ENCODE assay signal across 8 mouse cellular contexts in genomic region chr1:161034435-161035280, GRCm38 (mm10). TPM values are rescaled to one million over a fixed set of nuclear protein-coding genes. Genes with fewer than 3 reads are reported as not detected.
DNase-seq lines count a peak whose midpoint lies in the region; ATAC-seq and TF ChIP-seq lines count a peak whose summit lies in the region.

Gene Zbtb37, minus strand, starts transcription at chr1:161034849.

- H3K4me3 ChIP-seq in ES-E14 (ENCODE audit: insufficient read depth in 1 of 2, low read depth in 1 of 2, low read length in 2 of 2, poor library complexity in 1 of 2, severe bottlenecking in 1 of 2): peak within 1 kb of the TSS; percentile 67 to 98
- H3K4me3 ChIP-seq in forebrain, embryonic 15.5 days: peak within 1 kb of the TSS; percentile 76
- peak within 1 kb of the TSS; percentile 92 for H3K4me3 ChIP-seq in layer of hippocampus, adult 2 months
- peak within 1 kb of the TSS; percentile 81 for H3K4me3 ChIP-seq in lung, embryonic 14.5 days (ENCODE audit: low read depth, low read length)
- peak within 1 kb of the TSS; percentile 79 for H3K4me3 ChIP-seq in olfactory bulb, adult 2 months (ENCODE audit: insufficient read depth, low read depth, low read length)
- H3K4me3 ChIP-seq in thymus, adult 2 months (ENCODE audit: control insufficient read depth, insufficient read depth, low read length): peak within 1 kb of the TSS; percentile 72

- H3K9ac ChIP-seq in ES-E14 (ENCODE audit: insufficient read depth, low read depth, low read length, poor library complexity, severe bottlenecking): peak within 1 kb of the TSS; percentile 97
- peak within 1 kb of the TSS; percentile 90 for H3K9ac ChIP-seq in forebrain, embryonic 15.5 days (replicated peaks)
- peak within 1 kb of the TSS; percentile 97 for H3K9ac ChIP-seq in lung, embryonic 14.5 days

- H3K27ac ChIP-seq in ES-E14 (ENCODE audit: insufficient read depth, low read depth, low read length, poor library complexity, severe bottlenecking): peak within 1 kb of the TSS; percentile 99
- H3K27ac ChIP-seq in forebrain, embryonic 15.5 days (replicated peaks): peak within 1 kb of the TSS; percentile 92
- peak within 1 kb of the TSS; percentile 98 for H3K27ac ChIP-seq in layer of hippocampus, adult 2 months
- H3K27ac ChIP-seq in lung, embryonic 14.5 days (ENCODE audit: low read depth): peak within 1 kb of the TSS; percentile 97
- H3K27ac ChIP-seq in olfactory bulb, adult 2 months (ENCODE audit: insufficient read depth, low read depth, low read length): peak within 1 kb of the TSS; percentile 88
- H3K27ac ChIP-seq in thymus, adult 2 months (ENCODE audit: control insufficient read depth, insufficient read depth, low read length): peak within 1 kb of the TSS; percentile 72

- in situ Hi-C loops in ES-E14 (cut with MboI; ENCODE audit: low sequenced_read_pairs in 2 of 2, unreplicated experiment in 2 of 2): no loop called here

- no peak for TF ChIP-seq CTCF in layer of hippocampus, adult 2 months (conservative IDR thresholded peaks at IDR 0.05)
- no peak for TF ChIP-seq CTCF in lung, embryonic 14.5 days (IDR thresholded peaks at IDR 0.05; ENCODE audit: low read depth)
- TF ChIP-seq CTCF in olfactory bulb, adult 2 months (IDR thresholded peaks at IDR 0.05; ENCODE audit: insufficient read depth, low read depth, low read length): no peak
- TF ChIP-seq CTCF in thymus, adult 2 months (IDR thresholded peaks at IDR 0.05; ENCODE audit: borderline replicate concordance, control insufficient read depth, extremely low read depth, insufficient read depth, low read length, poor library complexity): peak; percentile 54; the same call in 1 of the 2 replicates

- no peaks in the 10 kb centered on the region for H3K9me3 ChIP-seq in ES-E14 (ENCODE audit: control insufficient read depth, insufficient read depth, low read depth, low read length)
- H3K9me3 ChIP-seq in forebrain, embryonic 15.5 days: no peaks in the 10 kb centered on the region
- no peaks in the 10 kb centered on the region for H3K9me3 ChIP-seq in lung, embryonic 14.5 days (ENCODE audit: low read depth, low read length)

- peaks cover 0 to 2% of the 10 kb centered on the region in 2 experiments; a peak in 1 of 4 replicates for H3K4me1 ChIP-seq in ES-E14 (ENCODE audit: control insufficient read depth in 2 of 2, insufficient read depth in 2 of 2, low read length in 2 of 2, poor library complexity in 1 of 2)
- peaks cover 34% of the 10 kb centered on the region for H3K4me1 ChIP-seq in forebrain, embryonic 15.5 days
- no peaks in the 10 kb centered on the region for H3K4me1 ChIP-seq in lung, embryonic 14.5 days (ENCODE audit: insufficient read depth)
- no peaks in the 10 kb centered on the region for H3K4me1 ChIP-seq in olfactory bulb, adult 2 months (ENCODE audit: control insufficient read depth, insufficient read depth, low read length)
- H3K4me1 ChIP-seq in thymus, adult 2 months (replicated peaks; ENCODE audit: control insufficient read depth, insufficient read depth, low read length): peaks cover 4% of the 10 kb centered on the region; the same call in 1 of the 2 replicates

- H3K4me2 ChIP-seq in forebrain, embryonic 15.5 days (replicated peaks): peak within 1 kb of the TSS; percentile 79
- peak within 1 kb of the TSS; percentile 85 for H3K4me2 ChIP-seq in lung, embryonic 14.5 days

- peaks cover 36% of the 10 kb centered on the region for H3K36me3 ChIP-seq in ES-E14 (ENCODE audit: control insufficient read depth, insufficient read depth, low read length, poor library complexity, severe bottlenecking)
- peaks cover 48% of the 10 kb centered on the region for H3K36me3 ChIP-seq in forebrain, embryonic 15.5 days
- H3K36me3 ChIP-seq in lung, embryonic 14.5 days (ENCODE audit: insufficient read depth): peaks cover 70% of the 10 kb centered on the region
- peaks cover 32% of the 10 kb centered on the region for H3K36me3 ChIP-seq in thymus, adult 2 months (ENCODE audit: control insufficient read depth, insufficient read depth, low read length)

- TF ChIP-seq POLR2A in olfactory bulb, adult 2 months (IDR thresholded peaks at IDR 0.05; ENCODE audit: insufficient read depth, low read depth, low read length): peak; percentile 100
- peak; percentile 99 for TF ChIP-seq POLR2A in thymus, adult 2 months (IDR thresholded peaks at IDR 0.05; ENCODE audit: control insufficient read depth, extremely low read depth, insufficient read depth, low read length, poor library complexity)

- ATAC-seq in forebrain, embryonic 15.5 days (replicated peaks): peak; percentile 93
- ATAC-seq in lung, embryonic 14.5 days (ENCODE audit: insufficient read depth): peak; percentile 83

- DNase-seq in ES-E14 (ENCODE audit: low read depth, low spot score): peak; percentile 99
- peak; percentile 98 for DNase-seq in cerebellum, adult 11-12 months
- peak; percentile 97 to 98 for DNase-seq in heart, postnatal 36 days
- DNase-seq in layer of hippocampus, adult 2 months (ENCODE audit: low spot score in 2 of 2): peak; percentile 95 to 99
- peak; percentile 99 for DNase-seq in lung, embryonic 14.5 days
- DNase-seq in thymus, adult 2 months: peak; percentile 100

- WGBS in forebrain, embryonic 15.5 days: under 1% methylated on average over 71 of the region's 76 CpGs
- WGBS in lung, embryonic 14.5 days: under 1% methylated on average over 72 of the region's 76 CpGs
- WGBS in olfactory bulb, adult 2 months: under 1% methylated on average over 72 of the region's 76 CpGs
- 1% methylated on average over 75 of the region's 76 CpGs for WGBS in thymus, adult 2 months

- intact Hi-C loops in heart, postnatal 36 days (cut with DNase I): loop anchor here (2.0 to 5.0 kb wide), 4 partner anchors 36 to 822 kb away; partner anchors contain the start of genes Cacybp, Cenpl, Dars2 and Klhl20

- no peaks in the 10 kb centered on the region for H3K27me3 ChIP-seq in forebrain, embryonic 15.5 days
- no peaks in the 10 kb centered on the region for H3K27me3 ChIP-seq in lung, embryonic 14.5 days (ENCODE audit: insufficient read depth, low read length)
- H3K27me3 ChIP-seq in thymus, adult 2 months (ENCODE audit: control insufficient read depth, insufficient read depth, low read length): no peaks in the 10 kb centered on the region

TF ChIP-seq in ES-E14, 5 proteins besides CTCF, POLR2A, EP300 and RAD21:
- TF ChIP-seq MAFK (IDR thresholded peaks at IDR 0.05; ENCODE audit: insufficient read depth, low read depth, low read length) (no peak), CHD2 (IDR thresholded peaks at IDR 0.05; ENCODE audit: low read depth, low read length) (no peak), HCFC1 (IDR thresholded peaks at IDR 0.05; ENCODE audit: borderline replicate concordance, insufficient read depth, low read length) (peak; percentile 75; the same call in 1 of the 2 replicates), ZC3H11A (IDR thresholded peaks at IDR 0.05; ENCODE audit: borderline replicate concordance, low read depth, low read length) (no peak)

RNA-seq across cellular contexts. Expression of gene Zbtb37, which starts in this region (rescaled TPM):
- total RNA-seq in ES-E14 (2012; rRNA removed): 10.7 and 13.0 TPM in 2 replicates
- polyA plus RNA-seq in forebrain, embryonic 15.5 days (2015; fragmentation: Nextera tagmentation; extraction: Ambion mirVana): 15.1 and 16.4 TPM in 2 replicates
- total RNA-seq in heart, postnatal 36 days (2021): 10 to 100 TPM; 10.6 to 14.8 TPM
- total RNA-seq in layer of hippocampus, adult 2 months (2021): 10 to 100 TPM; 17.5 to 20.1 TPM
- polyA plus RNA-seq in lung, embryonic 14.5 days (2014; fragmentation: Nextera tagmentation; extraction: Ambion mirVana): 9.5 and 12.2 TPM in 2 replicates
- not detected in 2 replicates for polyA plus RNA-seq in olfactory bulb, adult 2 months (2012; ENCODE audit: insufficient read depth, insufficient read length, low replicate concordance, missing spikeins)
- polyA plus RNA-seq in thymus, adult 2 months (2012; rRNA removed): 3.9 and 4.2 TPM in 2 replicates

Comparison
In these comparisons a context has a peak if more than half of its experiments do, and no peak if none do; other contexts are left out.
1. Peak in every context shown above with its lines: DNase-seq, ATAC-seq, H3K4me3 ChIP-seq and H3K27ac ChIP-seq.